Mouse (Mus musculus) cerebellum, adult 2 months (tissue): ENCODE data around the gene Ipo9. TPM values are rescaled to one million over a fixed set of nuclear protein-coding genes. Genes with fewer than 3 reads are reported as not detected.
A peak's percentile ranks its signal among the peaks of the same experiment; 100 is the strongest.

ENCODE experiments used
- DNase-seq, 2 experiments: peaks; one replicate each; pipeline ENCODE4 v3.0.0; 2021
- H3K27ac ChIP-seq: fragments of 200-500 bp; 2 replicates; pipeline ENCODE4 v1.5.1; 2012; ENCODE audit warnings: low read length, control low read depth, inconsistent platforms; ENCODE audit not compliant: insufficient read depth
- H3K27me3 ChIP-seq: fragments of 200-500 bp; 2 replicates; pipeline ENCODE4 v1.6.1; 2012; ENCODE audit warnings: inconsistent platforms, mild to moderate bottlenecking, low read length, moderate library complexity; ENCODE audit not compliant: control insufficient read depth, insufficient read depth
- H3K4me1 ChIP-seq: fragments of 200-500 bp; 2 replicates; pipeline ENCODE4 v1.6.1; 2011; ENCODE audit warnings: low read length; ENCODE audit not compliant: control insufficient read depth, insufficient read depth
- H3K4me3 ChIP-seq: fragments of 200-500 bp; replicated peaks from 2 replicates; pipeline ENCODE3; 2011; ENCODE audit warnings: mild to moderate bottlenecking, low read depth, low read length, control low read depth; ENCODE audit not compliant: insufficient read depth
- CTCF ChIP-seq: fragments of 200-500 bp; IDR thresholded peaks from 2 replicates; pipeline ENCODE4 v1.5.1; 2011; ENCODE audit warnings: low read depth, mild to moderate bottlenecking, control low read depth, low read length, moderate library complexity, borderline replicate concordance; ENCODE audit not compliant: insufficient read depth
- POLR2A ChIP-seq: fragments of 200-500 bp; IDR thresholded peaks from 2 replicates; pipeline ENCODE4 v1.6.1; 2011; ENCODE audit warnings: low read length, control low read depth, borderline replicate concordance; ENCODE audit not compliant: insufficient read depth
- WGBS: fragments of 180-500 bp; shearing (Covaris S2); methylation state at CpG from one replicate; pipeline ENCODE4 v1.1.7; 2018; 5-methylcytosine and 5-hydroxymethylcytosine counted together
- polyA plus RNA-seq: library from polyadenylated mRNA; depleted of rRNA; stranded (reverse); fragments of >200 nt; gene quantifications from 2 replicates; pipeline ENCODE4 v1.2.3, GENCODE M21; 2012

Ipo9 gene
- polyA plus RNA-seq, 1 experiment: 139 TPM

GRCm38 (mm10) chr1:135465734-135466133 is 35.4 kb upstream of the Ipo9 start:
- WGBS: 88% methylated on average over 19 of the region's 19 CpGs
- Histone ChIP-seq H3K27ac (no peak overlapping the region), H3K4me1 (no peaks in the 10 kb centered on the region), H3K4me3 (no peak overlapping the region), H3K27me3 (no peaks in the 10 kb centered on the region)
- no peak for DNase-seq
- TF ChIP-seq CTCF (no peak), POLR2A (no peak)

- no peak overlapping the region for H3K27ac ChIP-seq
Measured at GRCm38 (mm10) chr1:135462736-135463135, 32.4 kb upstream of the Ipo9 start.

GRCm38 (mm10) chr1:135462304-135462703 is 32.0 kb upstream of the Ipo9 start:
- TF ChIP-seq CTCF (no peak), POLR2A (no peak)
- Histone ChIP-seq H3K4me3 (no peak overlapping the region), H3K4me1 (no peaks in the 10 kb centered on the region), H3K27me3 (no peaks in the 10 kb centered on the region), H3K27ac (no peak overlapping the region)
- 41% methylated on average over 4 of the region's 4 CpGs for WGBS
- DNase-seq: no peak

More at GRCm38 (mm10) chr1:135462736-135463135, 32.4 kb upstream of the Ipo9 start:
- DNase-seq: no peak
- no peaks in the 10 kb centered on the region for H3K27me3 ChIP-seq
- TF ChIP-seq POLR2A (no peak), CTCF (no peak)
- H3K4me3 ChIP-seq: no peak overlapping the region
- no peaks in the 10 kb centered on the region for H3K4me1 ChIP-seq
- WGBS: 78% methylated on average over 8 of the region's 8 CpGs

- Histone ChIP-seq H3K4me3 (no peak overlapping the region), H3K27ac (no peak overlapping the region), H3K27me3 (no peaks in the 10 kb centered on the region), H3K4me1 (no peaks in the 10 kb centered on the region)
- peak; percentile 36 to 63 for DNase-seq
- TF ChIP-seq POLR2A: no peak
- TF ChIP-seq CTCF: peak; percentile 72
- 92% methylated on average over 3 of the region's 3 CpGs for WGBS
Measured at GRCm38 (mm10) chr1:135461097-135461730, 30.9 kb upstream of the Ipo9 start.

- no peak overlapping the region for H3K4me3 ChIP-seq
- no peaks in the 10 kb centered on the region for H3K27me3 ChIP-seq
- no peaks in the 10 kb centered on the region for H3K4me1 ChIP-seq
- WGBS: 95% methylated on average over 16 of the region's 16 CpGs
- no peak overlapping the region for H3K27ac ChIP-seq
- TF ChIP-seq POLR2A (no peak), CTCF (no peak)
- DNase-seq: no peak
Measured at GRCm38 (mm10) chr1:135460521-135460920, 30.2 kb upstream of the Ipo9 start.

- WGBS: 88% methylated on average over 5 of the region's 5 CpGs
- Histone ChIP-seq H3K27ac (no peak overlapping the region), H3K4me3 (no peak overlapping the region), H3K4me1 (no peaks in the 10 kb centered on the region), H3K27me3 (no peaks in the 10 kb centered on the region)
- no peak for DNase-seq
- TF ChIP-seq CTCF (no peak), POLR2A (no peak)
Measured at GRCm38 (mm10) chr1:135457860-135458259, 27.6 kb upstream of the Ipo9 start.

GRCm38 (mm10) chr1:135452259-135452658 is 22.0 kb upstream of the Ipo9 start:
- 76% methylated on average over 10 of the region's 10 CpGs for WGBS
- peak; percentile 18 to 24 for DNase-seq
- Histone ChIP-seq H3K4me3 (no peak overlapping the region), H3K4me1 (no peaks in the 10 kb centered on the region), H3K27ac (no peak overlapping the region), H3K27me3 (no peaks in the 10 kb centered on the region)
- TF ChIP-seq CTCF: peak; percentile 51; the same call in 1 of the 2 replicates
- no peak for TF ChIP-seq POLR2A

GRCm38 (mm10) chr1:135451419-135451818 is 21.1 kb upstream of the Ipo9 start:
- Histone ChIP-seq H3K4me1 (no peaks in the 10 kb centered on the region), H3K27me3 (no peaks in the 10 kb centered on the region), H3K27ac (no peak overlapping the region), H3K4me3 (no peak overlapping the region)
- no peak for DNase-seq
- TF ChIP-seq CTCF (no peak), POLR2A (no peak)
- 88% methylated on average over 2 of the region's 2 CpGs for WGBS
